Comparison of ENCODE assay signal across 27 mouse cellular contexts in the genomic region with DNA sequence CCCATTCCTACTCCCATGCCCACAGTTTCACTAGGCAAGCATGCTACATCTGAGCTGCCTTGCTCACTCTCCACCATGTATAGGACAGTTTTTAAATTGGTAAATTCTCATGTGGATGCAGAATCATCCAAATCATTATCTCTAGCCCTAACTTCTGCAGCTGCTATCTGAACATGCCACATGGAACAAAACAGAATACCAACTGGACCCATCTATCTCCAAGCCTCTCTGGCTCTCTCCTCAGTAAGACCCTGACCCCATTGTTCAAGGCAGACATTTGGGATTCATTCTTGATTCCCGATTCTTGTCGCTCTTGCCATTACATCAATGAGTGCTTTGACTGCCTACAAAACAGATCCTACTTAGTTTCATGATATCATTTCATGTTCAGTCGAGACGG. TPM values are rescaled to one million over a fixed set of nuclear protein-coding genes. Genes with fewer than 3 reads are reported as not detected.
"Had no signal": no experiment of that assay in that cellular context is flagged by ENCODE, and none has a peak within 500 bp of the region (broad histone marks: within the 10 kb centered on the region; RNA-seq: fewer than 3 reads in every experiment).

No protein-coding gene starts in this region.

- ATAC-seq: hindbrain, embryonic 16.5 days; inflammation-experienced regulatory T-cells, adult 6 months; intestine, embryonic 15.5 days; intestine, postnatal 0 days had no signal

- H3K9me3 ChIP-seq: heart, embryonic 10.5 days; heart, embryonic 12.5 days; hindbrain, embryonic 10.5 days; hindbrain, embryonic 12.5 days; intestine, embryonic 15.5 days; limb, embryonic 13.5 days; limb, embryonic 15.5 days had no signal

- H3K36me3 ChIP-seq: heart, embryonic 10.5 days; heart, embryonic 12.5 days; hindbrain, embryonic 10.5 days; hindbrain, embryonic 12.5 days; intestine, embryonic 15.5 days; limb, embryonic 13.5 days; limb, embryonic 15.5 days had no signal

- H3K27me3 ChIP-seq: hindbrain, embryonic 12.5 days; intestine, embryonic 15.5 days; limb, embryonic 15.5 days had no signal

- H3K4me1 ChIP-seq: hindbrain, embryonic 12.5 days; intestine, embryonic 15.5 days; limb, embryonic 13.5 days had no signal

- H3K27ac ChIP-seq: gastrocnemius, adult 2 months; heart, embryonic 10.5 days; hindbrain, embryonic 10.5 days; hindbrain, embryonic 12.5 days; hindbrain, embryonic 14.5 days; intestine, embryonic 15.5 days; layer of hippocampus, adult 2 months; limb, embryonic 13.5 days; limb, embryonic 15.5 days had no signal

- DNase-seq: gastrocnemius, adult 2 months; gastrocnemius, postnatal 10 days; gastrocnemius, postnatal 25 days; heart, adult 18-20 months; heart, postnatal 10 days; heart, postnatal 4 days; kidney, adult 18-20 months; kidney, adult 8-10 months; kidney, postnatal 10 days; kidney, postnatal 25 days; kidney, postnatal 4 days; layer of hippocampus, postnatal 36 days; left cerebral cortex, postnatal 4 days had no signal

- H3K9ac ChIP-seq: heart, embryonic 12.5 days; hindbrain, embryonic 12.5 days; hindbrain, embryonic 14.5 days; intestine, embryonic 15.5 days; limb, embryonic 13.5 days; limb, embryonic 15.5 days had no signal

- H3K4me2 ChIP-seq: heart, embryonic 12.5 days; hindbrain, embryonic 12.5 days; hindbrain, embryonic 14.5 days; intestine, embryonic 15.5 days; limb, embryonic 13.5 days; limb, embryonic 15.5 days had no signal

- H3K4me3 ChIP-seq: gastrocnemius, adult 2 months; heart, embryonic 10.5 days; heart, embryonic 12.5 days; hindbrain, embryonic 10.5 days; hindbrain, embryonic 12.5 days; intestine, embryonic 15.5 days; layer of hippocampus, adult 2 months; limb, embryonic 13.5 days; limb, embryonic 15.5 days had no signal

RNA-seq across cellular contexts. Expression of gene Asb17, which starts 2.1 kb away (rescaled TPM):
- polyA plus RNA-seq: frontal cortex, adult 2 months; hindbrain, embryonic 14.5 days; inflammation-experienced regulatory T-cells, adult 6 months; intestine, embryonic 15.5 days; intestine, postnatal 0 days; kidney, embryonic 14.5 days had no signal
